Mouse (Mus musculus): ENCODE data around the gene Rwdd2b.

- TF ChIP-seq MAFK (IDR thresholded peaks at IDR 0.05; ENCODE audit: insufficient replicate concordance, low read length) (no peak), CTCF (conservative IDR thresholded peaks at IDR 0.05 in 1 of 2, IDR thresholded peaks at IDR 0.05 in 1 of 2; ENCODE audit: low read depth in 2 of 2, low read length in 2 of 2) (no peak), RAD21 (IDR thresholded peaks at IDR 0.05; ENCODE audit: low read depth, low read length) (no peak), POLR2A (IDR thresholded peaks at IDR 0.05; ENCODE audit: low read depth, low read length) (no peak), MAX (IDR thresholded peaks at IDR 0.05; ENCODE audit: low read length) (no peak), ZNF384 (IDR thresholded peaks at IDR 0.05; ENCODE audit: low read depth, low read length) (no peak), POLR2AphosphoS2 (IDR thresholded peaks at IDR 0.05; ENCODE audit: low read depth, low read length) (no peak)
Measured at GRCm38 (mm10) chr16:87443245-87443644, 2.9 kb upstream of the Rwdd2b start.

Measured in CH12.LX (cell line).